In genomic region chr1:171251594-171252324, GRCm38 (mm10) we compare ENCODE assay signal across 7 mouse cellular contexts. TPM values are rescaled to one million over a fixed set of nuclear protein-coding genes. Genes with fewer than 3 reads are reported as not detected.
DNase-seq lines count a peak whose midpoint lies in the region; ATAC-seq and TF ChIP-seq lines count a peak whose summit lies in the region.

No protein-coding gene starts in this region.

- peak overlapping the region; percentile 86 for H3K27ac ChIP-seq in embryonic fibroblast, embryonic 13.5 days (ENCODE audit: insufficient read depth, low read length)
- H3K27ac ChIP-seq in intestine, embryonic 15.5 days, result peak overlapping the region; percentile 83
- 0 out of 2 replicates have a peak overlapping the region, but pooled peaks have one; percentile 6 for H3K27ac ChIP-seq in midbrain, embryonic 14.5 days (replicated peaks; ENCODE audit: low read depth, low read length)

- peaks cover 3% of the 10 kb centered on the region for H3K4me1 ChIP-seq in embryonic fibroblast, embryonic 13.5 days (ENCODE audit: control insufficient read depth, insufficient read depth, low read length)
- peaks cover 41% of the 10 kb centered on the region for H3K4me1 ChIP-seq in intestine, embryonic 15.5 days (replicated peaks)
- peaks cover 26% of the 10 kb centered on the region for H3K4me1 ChIP-seq in midbrain, embryonic 14.5 days (ENCODE audit: control insufficient read depth, insufficient read depth, low read length)

- peak; percentile 11; the same call in 1 of the 2 replicates for ATAC-seq in intestine, embryonic 15.5 days
- ATAC-seq in midbrain, embryonic 14.5 days (ENCODE audit: low FRiP score, low TSS enrichment), result no peak

- no peak for TF ChIP-seq CTCF in embryonic fibroblast, embryonic 13.5 days (IDR thresholded peaks at IDR 0.05; ENCODE audit: borderline replicate concordance, insufficient read depth, low read length)

- TF ChIP-seq POLR2A in embryonic fibroblast, embryonic 13.5 days (IDR thresholded peaks at IDR 0.05; ENCODE audit: low read depth, low read length), result peak; percentile 78

- no peaks in the 10 kb centered on the region for H3K9me3 ChIP-seq in intestine, embryonic 15.5 days
- H3K9me3 ChIP-seq in midbrain, embryonic 14.5 days (ENCODE audit: control insufficient read depth, low read length), result no peaks in the 10 kb centered on the region

- 16% methylated on average over 13 of the region's 13 CpGs for WGBS in intestine, embryonic 15.5 days
- WGBS in midbrain, embryonic 14.5 days, result 2% methylated on average over 13 of the region's 13 CpGs

- 0 out of 2 replicates have a peak, but pooled peaks cover 3% of the 10 kb centered on the region for H3K36me3 ChIP-seq in intestine, embryonic 15.5 days
- no peaks in the 10 kb centered on the region for H3K36me3 ChIP-seq in midbrain, embryonic 14.5 days (ENCODE audit: control insufficient read depth, insufficient read depth, low read length)

- DNase-seq in testis, postnatal 10 days (ENCODE audit: low spot score), result peak; percentile 68
- no peak for DNase-seq in testis, postnatal 14 days (ENCODE audit: low spot score)
- peak; percentile 48 for DNase-seq in midbrain, embryonic 14.5 days
- no peak for DNase-seq in right cerebral cortex, postnatal 10 days (ENCODE audit: low spot score in 2 of 2)
- no peak for DNase-seq in adrenal gland, adult 8-10 months

- H3K4me3 ChIP-seq in embryonic fibroblast, embryonic 13.5 days (ENCODE audit: insufficient read depth, low read length), result peak overlapping the region; percentile 24
- H3K4me3 ChIP-seq in intestine, embryonic 15.5 days (replicated peaks), result peak overlapping the region; percentile 35
- H3K4me3 ChIP-seq in midbrain, embryonic 14.5 days (replicated peaks; ENCODE audit: low read depth, low read length), result peak overlapping the region; percentile 25

- H3K9ac ChIP-seq in intestine, embryonic 15.5 days, result peak overlapping the region; percentile 39
- peak overlapping the region; percentile 39; the same call in 1 of the 2 replicates for H3K9ac ChIP-seq in midbrain, embryonic 14.5 days (replicated peaks; ENCODE audit: low read length)

- peak overlapping the region; percentile 64 for H3K4me2 ChIP-seq in intestine, embryonic 15.5 days (replicated peaks)
- H3K4me2 ChIP-seq in midbrain, embryonic 14.5 days (ENCODE audit: low read length), result peak overlapping the region; percentile 55

- H3K27me3 ChIP-seq in intestine, embryonic 15.5 days (replicated peaks), result 0 out of 2 replicates have a peak, but pooled peaks cover 4% of the 10 kb centered on the region
- no peaks in the 10 kb centered on the region for H3K27me3 ChIP-seq in midbrain, embryonic 14.5 days (ENCODE audit: control insufficient read depth, insufficient read depth, low read length)

RNA-seq across cellular contexts. Expression of gene Ndufs2, which starts 0.6 kb away (rescaled TPM):
- 226 and 234 TPM in 2 replicates for polyA plus RNA-seq in embryonic fibroblast, embryonic 13.5 days (2011; ENCODE audit: insufficient read length, low read depth, missing spikeins)
- 304 and 326 TPM in 2 replicates for polyA plus RNA-seq in intestine, embryonic 15.5 days (2015; fragmentation: Nextera tagmentation; extraction: Ambion mirVana)
- 185 and 220 TPM in 2 replicates for polyA plus RNA-seq in midbrain, embryonic 14.5 days (2014; fragmentation: Nextera tagmentation; extraction: Ambion mirVana)
- total RNA-seq in adrenal gland, adult 8-10 months (2022), result 100 to 1,000 TPM; 609 to 713 (median 672) TPM

RNA-seq across cellular contexts. Expression of gene Adamts4, which starts 1.5 kb away (rescaled TPM):
- 24.3 and 25.8 TPM in 2 replicates for polyA plus RNA-seq in embryonic fibroblast, embryonic 13.5 days (2011; ENCODE audit: insufficient read length, low read depth, missing spikeins)
- polyA plus RNA-seq in intestine, embryonic 15.5 days (2015; fragmentation: Nextera tagmentation; extraction: Ambion mirVana), result 6.3 and 6.8 TPM in 2 replicates
- 3.3 and 4.1 TPM in 2 replicates for polyA plus RNA-seq in midbrain, embryonic 14.5 days (2014; fragmentation: Nextera tagmentation; extraction: Ambion mirVana)
- under 1 TPM; 0.46 to 0.80 (median 0.60) TPM for total RNA-seq in adrenal gland, adult 8-10 months (2022)

RNA-seq across cellular contexts. Expression of gene Fcer1g, which starts 17.6 kb away (rescaled TPM):
- polyA plus RNA-seq in embryonic fibroblast, embryonic 13.5 days (2011; ENCODE audit: insufficient read length, low read depth, missing spikeins), result 1.6 and 7.1 TPM in 2 replicates
- 51.5 and 54.5 TPM in 2 replicates for polyA plus RNA-seq in intestine, embryonic 15.5 days (2015; fragmentation: Nextera tagmentation; extraction: Ambion mirVana)
- polyA plus RNA-seq in midbrain, embryonic 14.5 days (2014; fragmentation: Nextera tagmentation; extraction: Ambion mirVana), result 6.6 and 28.4 TPM in 2 replicates
- 10 to 100 TPM; 21.8 to 34.4 (median 28.3) TPM for total RNA-seq in adrenal gland, adult 8-10 months (2022)

RNA-seq across cellular contexts. Expression of gene B4galt3, which starts 18.4 kb away (rescaled TPM):
- 53.2 and 55.1 TPM in 2 replicates for polyA plus RNA-seq in embryonic fibroblast, embryonic 13.5 days (2011; ENCODE audit: insufficient read length, low read depth, missing spikeins)
- polyA plus RNA-seq in intestine, embryonic 15.5 days (2015; fragmentation: Nextera tagmentation; extraction: Ambion mirVana), result 54.2 and 54.5 TPM in 2 replicates
- polyA plus RNA-seq in midbrain, embryonic 14.5 days (2014; fragmentation: Nextera tagmentation; extraction: Ambion mirVana), result 101 and 105 TPM in 2 replicates
- total RNA-seq in adrenal gland, adult 8-10 months (2022), result 10 to 100 TPM; 28.5 to 44.8 (median 43.0) TPM

RNA-seq across cellular contexts. Expression of gene Apoa2, which starts 26.9 kb away (rescaled TPM):
- polyA plus RNA-seq in embryonic fibroblast, embryonic 13.5 days (2011; ENCODE audit: insufficient read length, low read depth, missing spikeins), result 1.2 and 1.3 TPM in 2 replicates
- polyA plus RNA-seq in intestine, embryonic 15.5 days (2015; fragmentation: Nextera tagmentation; extraction: Ambion mirVana), result 84.7 and 123 TPM in 2 replicates
- 3.3 and 4.1 TPM in 2 replicates for polyA plus RNA-seq in midbrain, embryonic 14.5 days (2014; fragmentation: Nextera tagmentation; extraction: Ambion mirVana)
- 1 to 10 TPM; 2.0 to 6.4 (median 4.3) TPM for total RNA-seq in adrenal gland, adult 8-10 months (2022)

Comparison
In these comparisons a context has a peak if more than half of its experiments do, and no peak if none do; other contexts are left out.
1. DNase-seq: peak in testis, postnatal 10 days (single experiment) and midbrain, embryonic 14.5 days (single experiment); none in testis, postnatal 14 days (single experiment), right cerebral cortex, postnatal 10 days (0 of 2) and adrenal gland, adult 8-10 months (single experiment).
2. H3K27ac ChIP-seq: peak in every context shown above with its lines; median percentile 86 in embryonic fibroblast, embryonic 13.5 days; 83 in intestine, embryonic 15.5 days; 6 in midbrain, embryonic 14.5 days.
3. Peak in every context shown above with its lines, with median percentiles within 50 percentile points of each other: H3K4me3 ChIP-seq.